Mouse (Mus musculus) forebrain, postnatal 0 days (tissue): ENCODE measurements around the gene Golgb1. TPM values are rescaled to one million over a fixed set of nuclear protein-coding genes. Genes with fewer than 3 reads are reported as not detected.

Source experiments
- ATAC-seq: fragments of 200-750 bp; cut with Nextera tagmentation; 2 replicates; pipeline ENCODE4 v1.8.0; 2017; ENCODE audit warnings: mild to moderate bottlenecking, moderate library complexity
- DNase-seq: peaks from one replicate; pipeline ENCODE4 v3.0.0-alpha.2; 2015
- H3K27ac ChIP-seq: fragments of 300-500 bp; sonication (generic); 2 replicates; pipeline ENCODE4 v1.5.1; 2014; ENCODE audit warnings: low read depth, mild to moderate bottlenecking, antibody characterized with exemption, low read length, moderate library complexity, mixed read lengths
- H3K27me3 ChIP-seq: fragments of 300-500 bp; sonication (generic); 2 replicates; pipeline ENCODE4 v1.6.1; 2014; ENCODE audit warnings: mild to moderate bottlenecking, low read length, mixed read lengths; ENCODE audit not compliant: insufficient read depth
- H3K36me3 ChIP-seq: fragments of 300-500 bp; sonication (generic); 2 replicates; pipeline ENCODE4 v1.6.1; 2014; ENCODE audit warnings: mild to moderate bottlenecking, moderate library complexity; ENCODE audit not compliant: insufficient read depth
- H3K4me1 ChIP-seq: fragments of 300-500 bp; sonication (generic); 2 replicates; pipeline ENCODE4 v1.6.1; 2014; ENCODE audit warnings: antibody characterized with exemption; ENCODE audit not compliant: insufficient read depth
- H3K4me2 ChIP-seq: fragments of 300-500 bp; sonication (generic); 2 replicates; pipeline ENCODE4 v1.6.1; 2014; ENCODE audit warnings: low read depth, mild to moderate bottlenecking, moderate library complexity
- H3K4me3 ChIP-seq: fragments of 300-500 bp; sonication (generic); 2 replicates; pipeline ENCODE4 v1.5.1; 2014; ENCODE audit warnings: low read depth, low read length, mixed read lengths
- H3K9ac ChIP-seq: fragments of 300-500 bp; sonication (generic); 2 replicates; pipeline ENCODE4 v1.6.1; 2014; ENCODE audit warnings: mild to moderate bottlenecking
- H3K9me3 ChIP-seq: fragments of 300-500 bp; sonication (generic); 2 replicates; pipeline ENCODE4 v1.6.1; 2016; ENCODE audit warnings: low read length
- CTCF ChIP-seq: sonication (generic); IDR thresholded peaks from 2 replicates; pipeline ENCODE4 v1.5.1; 2016; ENCODE audit warnings: antibody characterized with exemption, control low read depth, low read depth
- WGBS: fragments of 180-500 bp; shearing (Covaris S2); extraction: QIAGEN DNeasy Blood & Tissue Kit; methylation state at CpG from one replicate; pipeline ENCODE4 v1.1.7; 2014; 5-methylcytosine and 5-hydroxymethylcytosine counted together
- polyA plus RNA-seq: library from polyadenylated mRNA; unstranded; fragments of >200 nt; fragmentation: Nextera tagmentation; extraction: Ambion mirVana; gene quantifications from 2 replicates; pipeline ENCODE4 v1.2.1, GENCODE M21; 2015
- total RNA-seq: library from RNA; depleted of rRNA; stranded (reverse); fragments of >200 nt; gene quantifications from 2 replicates; pipeline ENCODE4 v1.2.3, GENCODE M21; 2014; rRNA removed

The Golgb1 gene
- total and polyA plus RNA-seq, 2 experiments from 2014 or later = 30.2 to 87.1 TPM

DNA sequence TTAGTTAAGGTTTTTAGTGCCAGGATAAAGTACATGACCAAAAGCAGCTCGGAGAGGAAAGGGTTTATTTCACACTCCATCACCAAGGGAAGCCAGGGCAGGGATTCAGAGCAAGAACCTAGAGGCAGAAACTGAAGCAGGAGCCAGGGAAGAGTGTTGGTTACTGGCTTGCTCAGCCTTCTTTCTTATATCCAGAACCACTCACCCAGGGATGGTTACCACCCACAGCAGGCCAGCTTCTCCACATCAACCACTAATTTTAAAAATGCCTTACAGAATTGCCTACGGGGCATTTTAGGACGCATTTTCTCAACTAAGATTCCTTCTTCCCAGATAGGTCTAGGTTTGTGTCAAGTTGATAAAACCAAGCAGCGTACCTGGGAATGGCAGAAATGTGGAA lies 88.5 kb downstream of the Golgb1 start:
- no peak overlapping the region for H3K9ac ChIP-seq
- no peak overlapping the region for H3K4me2 ChIP-seq
- no peaks in the 10 kb centered on the region for H3K27me3 ChIP-seq
- DNase-seq (no peak), ATAC-seq (no peak)
- 88% methylated on average over 4 of the region's 4 CpGs for WGBS
- H3K4me3 ChIP-seq = no peak overlapping the region
- no peaks in the 10 kb centered on the region for H3K36me3 ChIP-seq
- H3K4me1 ChIP-seq = no peaks in the 10 kb centered on the region
- H3K9me3 ChIP-seq = no peaks in the 10 kb centered on the region
- TF ChIP-seq CTCF = no peak
- no peak overlapping the region for H3K27ac ChIP-seq

DNA sequence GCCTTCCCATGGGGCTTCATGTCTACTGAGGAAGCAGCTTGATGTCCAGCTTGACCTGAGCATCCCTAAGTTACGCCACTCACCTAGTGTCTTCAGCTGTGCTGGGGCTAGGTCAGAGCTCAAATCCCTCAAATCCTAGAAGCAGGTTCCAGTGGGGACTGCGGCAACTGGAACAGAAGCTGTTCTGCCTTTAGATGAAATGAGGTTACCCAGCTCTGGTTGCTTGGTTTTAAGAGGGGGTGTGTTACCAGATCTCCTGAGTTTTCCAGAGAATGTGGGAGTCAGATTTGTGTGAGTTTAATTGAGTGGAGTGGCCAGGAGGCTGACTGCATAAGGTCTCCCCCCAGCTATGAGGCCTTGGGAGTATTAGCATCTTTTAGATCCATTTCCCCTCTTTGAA lies 104.2 kb downstream of the Golgb1 start:
- TF ChIP-seq CTCF = no peak
- H3K36me3 ChIP-seq = no peaks in the 10 kb centered on the region
- H3K4me1 ChIP-seq = no peaks in the 10 kb centered on the region
- no peak overlapping the region for H3K27ac ChIP-seq
- no peak overlapping the region for H3K4me2 ChIP-seq
- no peak for ATAC-seq
- H3K4me3 ChIP-seq = no peak overlapping the region
- H3K9me3 ChIP-seq = no peaks in the 10 kb centered on the region
- no peak overlapping the region for H3K9ac ChIP-seq
- 93% methylated on average over 2 of the region's 2 CpGs for WGBS
- DNase-seq = no peak
- H3K27me3 ChIP-seq = no peaks in the 10 kb centered on the region

Other genes with a start within 250 kb of the Golgb1 start
- 1.6 and 1.7 TPM in 2 replicates for gene Cd86, start 209.1 kb upstream of the Golgb1 start, total RNA-seq
- gene Cd86, start 209.1 kb upstream of the Golgb1 start, polyA plus RNA-seq = 2.0 and 2.1 TPM in 2 replicates
- 0.31 and 0.76 TPM in 2 replicates for gene Ildr1, start 181.2 kb upstream of the Golgb1 start, total RNA-seq
- 0.43 and 1.1 TPM in 2 replicates for gene Ildr1, start 181.2 kb upstream of the Golgb1 start, polyA plus RNA-seq
- gene Slc15a2, start 90.2 kb upstream of the Golgb1 start, total RNA-seq = 18.2 and 23.5 TPM in 2 replicates
- 21.1 and 23.9 TPM in 2 replicates for gene Slc15a2, start 90.2 kb upstream of the Golgb1 start, polyA plus RNA-seq
- gene Iqcb1, start 46.8 kb upstream of the Golgb1 start, total RNA-seq = 25.1 and 26.0 TPM in 2 replicates
- gene Iqcb1, start 46.8 kb upstream of the Golgb1 start, polyA plus RNA-seq = 40.7 and 66.0 TPM in 2 replicates
- gene Eaf2, start 137 bp upstream of the Golgb1 start, total RNA-seq = 0.23 and 0.76 TPM in 2 replicates
- gene Eaf2, start 137 bp upstream of the Golgb1 start, polyA plus RNA-seq = 0.67 and 0.79 TPM in 2 replicates
- 0.92 and 1.8 TPM in 2 replicates for gene Hcls1, start 59.8 kb downstream of the Golgb1 start, total RNA-seq
- 2.2 and 2.3 TPM in 2 replicates for gene Hcls1, start 59.8 kb downstream of the Golgb1 start, polyA plus RNA-seq
- 0.85 and 2.9 TPM in 2 replicates for gene Fbxo40, start 115.3 kb downstream of the Golgb1 start, total RNA-seq
- 0.10 and 0.13 TPM in 2 replicates for gene Fbxo40, start 115.3 kb downstream of the Golgb1 start, polyA plus RNA-seq
- gene Polq, start 136.6 kb downstream of the Golgb1 start, total RNA-seq = 3.1 and 3.4 TPM in 2 replicates
- 0.78 and 1.3 TPM in 2 replicates for gene Polq, start 136.6 kb downstream of the Golgb1 start, polyA plus RNA-seq